Mouse (Mus musculus) ES-Bruce4 (cell line): Measurements from ENCODE around the gene Cacna1d.

Experiments
- CTCF ChIP-seq: IDR thresholded peaks from one replicate; pipeline ENCODE4 v1.8.1; 2011; ENCODE audit warnings: low read depth, low read length
- POLR2A ChIP-seq: IDR thresholded peaks from one replicate; pipeline ENCODE4 v1.8.1; 2011; ENCODE audit warnings: low read length; ENCODE audit not compliant: insufficient read depth

GRCm38 (mm10) chr14:30528961-30529360 lies 37.7 kb upstream of the Cacna1d start:
- TF ChIP-seq CTCF (no peak), POLR2A (no peak)
